8 mouse cellular contexts compared by ENCODE assay signal in genomic region chr10:80703643-80704042, GRCm38 (mm10). TPM values are rescaled to one million over a fixed set of nuclear protein-coding genes. Genes with fewer than 3 reads are reported as not detected.
DNase-seq lines count a peak whose midpoint lies in the region; ATAC-seq and TF ChIP-seq lines count a peak whose summit lies in the region.
"Had no signal": no experiment of that assay in that cellular context is flagged by ENCODE, and none has a peak within 500 bp of the region (broad histone marks: within the 10 kb centered on the region; RNA-seq: fewer than 3 reads in every experiment).

No protein-coding gene starts in this region.

- H3K36me3 ChIP-seq in kidney, embryonic 15.5 days, result peaks cover 33% of the 10 kb centered on the region
- peaks cover 2% of the 10 kb centered on the region for H3K36me3 ChIP-seq in kidney, adult 2 months (ENCODE audit: control insufficient read depth, insufficient read depth, low read length)
- H3K36me3 ChIP-seq in embryonic facial prominence, embryonic 14.5 days (ENCODE audit: control insufficient read depth, insufficient read depth, low read length), result peaks cover 26% of the 10 kb centered on the region
- H3K36me3 ChIP-seq in hindbrain, embryonic 16.5 days (ENCODE audit: control insufficient read depth, insufficient read depth, low read length), result peaks cover 12% of the 10 kb centered on the region
- H3K36me3 ChIP-seq in midbrain, embryonic 16.5 days (ENCODE audit: control insufficient read depth, insufficient read depth, low read length), result peaks cover 18% of the 10 kb centered on the region

- H3K27ac ChIP-seq in kidney, embryonic 15.5 days, result no peak overlapping the region
- H3K27ac ChIP-seq in kidney, adult 2 months (ENCODE audit: insufficient read depth, low read depth, low read length), result no peak overlapping the region
- no peak overlapping the region for H3K27ac ChIP-seq in embryonic facial prominence, embryonic 14.5 days (replicated peaks; ENCODE audit: low read depth, low read length)
- no peak overlapping the region for H3K27ac ChIP-seq in hindbrain, embryonic 16.5 days (ENCODE audit: low read depth, low read length)
- H3K27ac ChIP-seq in midbrain, embryonic 16.5 days (ENCODE audit: low read length), result peak overlapping the region; percentile 88; the same call in 1 of the 2 replicates

- no peak for ATAC-seq in kidney, embryonic 15.5 days (replicated peaks; ENCODE audit: low FRiP score)
- no peak for ATAC-seq in embryonic facial prominence, embryonic 14.5 days (ENCODE audit: low read depth)
- ATAC-seq in hindbrain, embryonic 16.5 days, result no peak
- ATAC-seq in midbrain, embryonic 16.5 days, result no peak

- peak overlapping the region; percentile 71 for H3K4me3 ChIP-seq in kidney, embryonic 15.5 days (replicated peaks)
- no peak overlapping the region for H3K4me3 ChIP-seq in kidney, adult 2 months (ENCODE audit: insufficient read depth, low read depth, low read length)
- peak overlapping the region; percentile 67 for H3K4me3 ChIP-seq in embryonic facial prominence, embryonic 14.5 days (ENCODE audit: low read depth, low read length)
- H3K4me3 ChIP-seq in hindbrain, embryonic 16.5 days (ENCODE audit: low read length), result peak overlapping the region; percentile 61
- H3K4me3 ChIP-seq in midbrain, embryonic 16.5 days (ENCODE audit: low read depth, low read length), result peak overlapping the region; percentile 85

- no peak for TF ChIP-seq CTCF in kidney, adult 2 months (conservative IDR thresholded peaks at IDR 0.05; ENCODE audit: insufficient read depth, insufficient read length, low read depth, low read length)

- no peak for TF ChIP-seq POLR2A in kidney, adult 2 months (IDR thresholded peaks at IDR 0.05; ENCODE audit: low read depth, low read length)

- peak overlapping the region; percentile 58; the same call in 1 of the 2 replicates for H3K9ac ChIP-seq in kidney, embryonic 15.5 days
- H3K9ac ChIP-seq in embryonic facial prominence, embryonic 14.5 days (ENCODE audit: low read depth, low read length), result peak overlapping the region; percentile 63
- 0 out of 2 replicates have a peak overlapping the region, but pooled peaks have one; percentile 1 for H3K9ac ChIP-seq in hindbrain, embryonic 16.5 days (ENCODE audit: low read depth, low read length)
- peak overlapping the region; percentile 73 for H3K9ac ChIP-seq in midbrain, embryonic 16.5 days (ENCODE audit: low read depth, low read length)

- H3K9me3 ChIP-seq in kidney, embryonic 15.5 days (replicated peaks), result no peaks in the 10 kb centered on the region
- no peaks in the 10 kb centered on the region for H3K9me3 ChIP-seq in embryonic facial prominence, embryonic 14.5 days (ENCODE audit: control insufficient read depth, low read length)
- H3K9me3 ChIP-seq in hindbrain, embryonic 16.5 days (ENCODE audit: control insufficient read depth, low read length), result no peaks in the 10 kb centered on the region
- no peaks in the 10 kb centered on the region for H3K9me3 ChIP-seq in midbrain, embryonic 16.5 days (replicated peaks; ENCODE audit: control insufficient read depth, low read length, poor library complexity, severe bottlenecking)

- H3K4me2 ChIP-seq in kidney, embryonic 15.5 days, result peak overlapping the region; percentile 78
- peak overlapping the region; percentile 71 for H3K4me2 ChIP-seq in embryonic facial prominence, embryonic 14.5 days (ENCODE audit: low read depth, low read length)
- peak overlapping the region; percentile 84 for H3K4me2 ChIP-seq in hindbrain, embryonic 16.5 days (ENCODE audit: low read length)
- peak overlapping the region; percentile 71 for H3K4me2 ChIP-seq in midbrain, embryonic 16.5 days (ENCODE audit: low read length)

- DNase-seq in kidney, adult 2 months, result no peak
- DNase-seq in embryonic facial prominence, embryonic 14.5 days (ENCODE audit: low spot score), result no peak
- DNase-seq in layer of hippocampus, postnatal 36 days, result no peak
- no peak for DNase-seq in spleen, postnatal 14 days (ENCODE audit: low spot score in 2 of 2)
- DNase-seq: lung, adult 2 months had no signal

- H3K27me3 ChIP-seq in kidney, embryonic 15.5 days, result no peaks in the 10 kb centered on the region
- no peaks in the 10 kb centered on the region for H3K27me3 ChIP-seq in kidney, adult 2 months (replicated peaks; ENCODE audit: control insufficient read depth, insufficient read depth, low read length)
- H3K27me3 ChIP-seq in embryonic facial prominence, embryonic 14.5 days (replicated peaks; ENCODE audit: control insufficient read depth, insufficient read depth, low read length), result no peaks in the 10 kb centered on the region
- H3K27me3 ChIP-seq in hindbrain, embryonic 16.5 days (replicated peaks; ENCODE audit: control insufficient read depth, insufficient read depth, low read length), result no peaks in the 10 kb centered on the region
- H3K27me3 ChIP-seq in midbrain, embryonic 16.5 days (ENCODE audit: control insufficient read depth, insufficient read depth, low read depth, low read length), result no peaks in the 10 kb centered on the region

- 86% methylated on average over 5 of the region's 5 CpGs for WGBS in kidney, embryonic 15.5 days
- WGBS in kidney, adult 2 months, result 86% methylated on average over 5 of the region's 5 CpGs
- 76% methylated on average over 5 of the region's 5 CpGs for WGBS in embryonic facial prominence, embryonic 14.5 days
- 81% methylated on average over 5 of the region's 5 CpGs for WGBS in hindbrain, embryonic 16.5 days
- 87% methylated on average over 5 of the region's 5 CpGs for WGBS in midbrain, embryonic 16.5 days

- peaks cover 35% of the 10 kb centered on the region for H3K4me1 ChIP-seq in kidney, embryonic 15.5 days
- peaks cover 9% of the 10 kb centered on the region; the same call in 1 of the 2 replicates for H3K4me1 ChIP-seq in kidney, adult 2 months (ENCODE audit: control insufficient read depth, insufficient read depth, low read length)
- H3K4me1 ChIP-seq in embryonic facial prominence, embryonic 14.5 days (ENCODE audit: control insufficient read depth, insufficient read depth, low read length), result peaks cover 20% of the 10 kb centered on the region
- peaks cover 33% of the 10 kb centered on the region for H3K4me1 ChIP-seq in hindbrain, embryonic 16.5 days (ENCODE audit: control insufficient read depth, insufficient read depth, low read depth, low read length)
- H3K4me1 ChIP-seq in midbrain, embryonic 16.5 days (ENCODE audit: control insufficient read depth, insufficient read depth, low read length), result peaks cover 29% of the 10 kb centered on the region

RNA-seq across cellular contexts. Expression of gene Izumo4, which starts 1.7 kb away (rescaled TPM):
- 22.8 and 26.2 TPM in 2 replicates for polyA plus RNA-seq in kidney, embryonic 15.5 days (2015; fragmentation: Nextera tagmentation; extraction: Ambion mirVana)
- polyA plus RNA-seq in kidney, adult 2 months (2012; rRNA removed), result 36.8 and 39.5 TPM in 2 replicates
- 10.3 and 14.4 TPM in 2 replicates for polyA plus RNA-seq in embryonic facial prominence, embryonic 14.5 days (2014; fragmentation: Nextera tagmentation; extraction: Ambion mirVana)
- polyA plus RNA-seq in hindbrain, embryonic 16.5 days (2015; fragmentation: Nextera tagmentation; extraction: Ambion mirVana), result 43.7 and 50.4 TPM in 2 replicates
- polyA plus RNA-seq in midbrain, embryonic 16.5 days (2015; fragmentation: Nextera tagmentation; extraction: Ambion mirVana), result 44.9 and 49.5 TPM in 2 replicates
- 10 to 100 TPM; 49.7 to 57.0 TPM for total RNA-seq in layer of hippocampus, postnatal 36 days (2021)

RNA-seq across cellular contexts. Expression of gene Mob3a, which starts 1.9 kb away (rescaled TPM):
- polyA plus RNA-seq in kidney, embryonic 15.5 days (2015; fragmentation: Nextera tagmentation; extraction: Ambion mirVana), result 37.7 and 41.5 TPM in 2 replicates
- polyA plus RNA-seq in kidney, adult 2 months (2012; rRNA removed), result 14.3 and 19.5 TPM in 2 replicates
- polyA plus RNA-seq in embryonic facial prominence, embryonic 14.5 days (2014; fragmentation: Nextera tagmentation; extraction: Ambion mirVana), result 31.2 and 37.0 TPM in 2 replicates
- polyA plus RNA-seq in hindbrain, embryonic 16.5 days (2015; fragmentation: Nextera tagmentation; extraction: Ambion mirVana), result 56.9 and 59.5 TPM in 2 replicates
- polyA plus RNA-seq in midbrain, embryonic 16.5 days (2015; fragmentation: Nextera tagmentation; extraction: Ambion mirVana), result 61.4 and 64.3 TPM in 2 replicates
- 10 to 100 TPM; 16.0 to 16.1 TPM for total RNA-seq in layer of hippocampus, postnatal 36 days (2021)

RNA-seq across cellular contexts. Expression of gene Mknk2, which starts 25.7 kb away (rescaled TPM):
- polyA plus RNA-seq in kidney, embryonic 15.5 days (2015; fragmentation: Nextera tagmentation; extraction: Ambion mirVana), result 95.3 and 103 TPM in 2 replicates
- polyA plus RNA-seq in kidney, adult 2 months (2012; rRNA removed), result 163 and 210 TPM in 2 replicates
- 84.6 and 86.7 TPM in 2 replicates for polyA plus RNA-seq in embryonic facial prominence, embryonic 14.5 days (2014; fragmentation: Nextera tagmentation; extraction: Ambion mirVana)
- polyA plus RNA-seq in hindbrain, embryonic 16.5 days (2015; fragmentation: Nextera tagmentation; extraction: Ambion mirVana), result 35.6 and 55.7 TPM in 2 replicates
- 43.7 and 49.1 TPM in 2 replicates for polyA plus RNA-seq in midbrain, embryonic 16.5 days (2015; fragmentation: Nextera tagmentation; extraction: Ambion mirVana)
- 10 to 100 TPM; 44.7 to 52.3 TPM for total RNA-seq in layer of hippocampus, postnatal 36 days (2021)

RNA-seq across cellular contexts. Expression of gene Ap3d1, which starts 38.4 kb away (rescaled TPM):
- 68.1 and 70.9 TPM in 2 replicates for polyA plus RNA-seq in kidney, embryonic 15.5 days (2015; fragmentation: Nextera tagmentation; extraction: Ambion mirVana)
- 87.7 and 105 TPM in 2 replicates for polyA plus RNA-seq in kidney, adult 2 months (2012; rRNA removed)
- polyA plus RNA-seq in embryonic facial prominence, embryonic 14.5 days (2014; fragmentation: Nextera tagmentation; extraction: Ambion mirVana), result 67.6 and 75.8 TPM in 2 replicates
- polyA plus RNA-seq in hindbrain, embryonic 16.5 days (2015; fragmentation: Nextera tagmentation; extraction: Ambion mirVana), result 102 and 105 TPM in 2 replicates
- polyA plus RNA-seq in midbrain, embryonic 16.5 days (2015; fragmentation: Nextera tagmentation; extraction: Ambion mirVana), result 99.5 and 112 TPM in 2 replicates
- total RNA-seq in layer of hippocampus, postnatal 36 days (2021), result 100 to 1,000 TPM; 142 to 147 TPM

RNA-seq across cellular contexts. Expression of gene Btbd2, which starts 46.8 kb away (rescaled TPM):
- polyA plus RNA-seq in kidney, embryonic 15.5 days (2015; fragmentation: Nextera tagmentation; extraction: Ambion mirVana), result 78.6 and 83.2 TPM in 2 replicates
- polyA plus RNA-seq in kidney, adult 2 months (2012; rRNA removed), result 77.7 and 80.7 TPM in 2 replicates
- polyA plus RNA-seq in embryonic facial prominence, embryonic 14.5 days (2014; fragmentation: Nextera tagmentation; extraction: Ambion mirVana), result 71.6 and 81.2 TPM in 2 replicates
- 21.2 and 83.2 TPM in 2 replicates for polyA plus RNA-seq in hindbrain, embryonic 16.5 days (2015; fragmentation: Nextera tagmentation; extraction: Ambion mirVana)
- 71.8 and 73.5 TPM in 2 replicates for polyA plus RNA-seq in midbrain, embryonic 16.5 days (2015; fragmentation: Nextera tagmentation; extraction: Ambion mirVana)
- 100 to 1,000 TPM; 102 to 106 TPM for total RNA-seq in layer of hippocampus, postnatal 36 days (2021)

Comparison
In these comparisons a context has a peak if more than half of its experiments do, and no peak if none do; other contexts are left out.
1. H3K9ac ChIP-seq: peak in every context shown above with its lines; median percentile 73 in midbrain, embryonic 16.5 days; 63 in embryonic facial prominence, embryonic 14.5 days; 58 in kidney, embryonic 15.5 days; 1 in hindbrain, embryonic 16.5 days.